Mouse (Mus musculus): ENCODE results near the gene Gm8994. TPM values are rescaled to one million over a fixed set of nuclear protein-coding genes. Genes with fewer than 3 reads are reported as not detected.

The Gm8994 gene
- total RNA-seq, 4 experiments from 2014 or later = not detected

DNA sequence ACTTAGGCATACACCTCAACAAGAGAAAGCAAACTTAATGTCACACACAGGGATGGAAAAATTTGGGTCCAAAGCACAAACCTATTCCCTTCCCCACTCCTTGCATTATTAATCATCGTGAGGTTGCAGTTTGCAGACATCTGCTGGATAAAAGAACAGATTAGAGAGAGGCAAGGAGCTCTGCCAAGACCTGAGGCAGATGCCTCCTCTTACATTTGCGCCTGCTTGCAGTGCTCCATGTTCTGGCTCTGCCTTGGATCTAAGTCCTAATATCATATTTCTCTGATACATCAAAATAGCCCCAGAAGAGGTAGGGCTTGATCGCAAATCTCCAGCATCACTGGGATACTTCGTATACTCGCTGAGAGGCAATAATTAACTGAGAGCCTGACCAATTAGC lies 31.1 kb downstream of the Gm8994 start:
- DNase-seq (ENCODE audit: low spot score in 2 of 2) = no peak

DNA sequence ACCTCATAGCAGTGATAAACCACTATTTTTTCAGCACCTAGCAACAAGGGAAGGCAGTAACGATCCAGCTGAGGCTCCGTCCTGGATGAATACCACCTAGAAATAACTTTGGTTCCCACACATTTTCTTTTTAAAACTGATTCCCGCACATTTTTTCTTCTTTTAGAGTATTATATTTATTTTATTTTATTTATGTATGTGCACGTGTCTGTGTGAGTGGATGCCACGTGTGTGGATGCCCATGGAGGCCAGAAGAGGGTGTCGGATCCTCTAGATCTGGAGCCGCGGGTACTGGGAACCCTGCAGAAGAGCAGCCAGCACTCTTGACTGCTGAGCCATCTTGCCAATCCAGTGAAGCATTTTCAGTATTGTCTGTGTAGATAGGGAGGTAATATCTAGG lies 36.0 kb downstream of the Gm8994 start:
- no peak for DNase-seq (ENCODE audit: low spot score in 2 of 2)

DNA sequence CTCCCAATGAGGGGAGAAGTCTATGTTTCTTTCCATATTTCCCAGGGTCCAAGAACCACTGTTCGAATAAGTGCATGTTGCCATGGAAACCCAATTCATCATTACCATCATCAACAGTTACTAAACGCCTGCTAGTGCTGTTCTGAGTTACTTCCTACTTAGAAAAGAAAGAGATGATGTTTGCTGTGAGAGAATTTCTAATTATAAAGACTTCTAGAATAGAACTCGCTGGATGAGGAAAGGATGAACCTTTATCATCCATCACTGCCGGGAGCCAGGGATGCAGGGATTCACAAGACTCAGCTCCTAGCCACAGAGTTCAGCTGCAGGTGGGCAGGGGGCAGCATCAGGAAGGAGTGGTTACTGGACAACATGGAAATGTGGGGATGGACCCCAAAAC lies 36.7 kb downstream of the Gm8994 start:
- DNase-seq (ENCODE audit: low spot score in 2 of 2) = no peak

DNA sequence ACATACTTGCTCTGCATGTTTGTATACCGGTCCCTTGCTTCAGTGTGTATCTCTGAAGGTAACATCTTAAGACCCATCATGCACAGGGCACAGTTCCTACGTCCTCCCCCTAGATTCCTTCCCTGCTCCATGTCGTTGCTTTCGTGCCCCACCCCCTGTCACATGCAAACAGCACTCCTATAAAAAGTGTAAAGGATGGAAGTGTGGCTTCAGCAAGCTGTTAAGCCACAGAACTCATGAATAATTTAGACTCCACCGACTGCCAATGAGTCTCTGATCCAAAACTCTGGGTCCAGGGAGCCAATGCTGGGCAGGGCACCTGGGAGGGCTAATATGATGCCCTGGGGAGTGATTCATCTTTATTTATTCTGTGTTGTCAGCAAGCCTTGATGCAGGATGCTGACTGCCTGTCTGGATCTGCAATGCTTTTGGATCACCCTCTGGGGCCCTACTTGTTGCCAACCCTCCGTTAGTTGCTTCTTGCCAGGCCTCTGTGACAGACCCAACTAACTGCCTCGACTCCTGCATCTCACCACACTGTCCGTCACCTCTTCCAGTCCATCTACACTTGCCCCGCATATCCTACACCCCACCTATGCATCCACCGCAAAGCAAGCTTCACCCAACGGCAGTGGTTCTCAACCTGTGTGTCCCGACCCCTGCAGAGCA lies 37.2 kb downstream of the Gm8994 start:
- no peak for DNase-seq (ENCODE audit: low spot score in 2 of 2)

DNA sequence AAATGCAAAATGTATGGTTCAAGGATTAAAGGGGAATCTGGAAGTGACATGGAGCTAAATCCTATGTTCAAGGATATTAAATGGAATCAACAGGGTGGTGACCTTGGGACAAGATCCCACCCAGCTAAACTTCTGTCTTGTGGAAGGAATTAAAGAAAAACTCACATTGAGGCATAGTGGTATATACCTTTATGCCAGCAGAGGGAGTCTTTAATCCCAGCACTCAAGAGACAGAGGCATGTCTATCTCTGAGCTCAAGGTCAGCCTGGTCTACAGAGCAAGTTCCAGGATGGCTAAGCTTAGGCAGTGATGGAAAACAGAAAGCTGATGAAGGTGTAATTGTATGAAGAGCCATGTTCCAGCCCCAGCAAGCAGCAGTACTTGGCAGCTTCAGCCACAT lies 48.8 kb downstream of the Gm8994 start:
- no peak for DNase-seq (ENCODE audit: low spot score in 2 of 2)

Other genes with a start within 250 kb of the Gm8994 start
- gene Grin2b, start 154.0 kb upstream of the Gm8994 start, total RNA-seq (2022) = under 1 TPM; 0.04 to 0.19 (median 0.06) TPM
- gene E330021D16Rik, start 88.0 kb downstream of the Gm8994 start, total RNA-seq (2022) = not detected
- 10 to 100 TPM; 35.7 to 46.2 (median 42.5) TPM for gene Atf7ip, start 178.6 kb downstream of the Gm8994 start, total RNA-seq (2022)